Mouse (Mus musculus): ENCODE results near the gene Rps21. TPM values are rescaled to one million over a fixed set of nuclear protein-coding genes. Genes with fewer than 3 reads are reported as not detected.

Gene Rps21
- polyA plus RNA-seq, 1 experiment: 1,119 TPM

- H3K4me3 ChIP-seq (ENCODE audit: insufficient read depth, low read depth, low read length): no peak overlapping the region
- no peak for TF ChIP-seq POLR2A (IDR thresholded peaks at IDR 0.05; ENCODE audit: insufficient read depth, low read depth, low read length)
- TF ChIP-seq CTCF (IDR thresholded peaks at IDR 0.05; ENCODE audit: insufficient read depth, low read depth, low read length): no peak
- WGBS: 65% methylated on average over 3 of the region's 3 CpGs
- H3K27ac ChIP-seq (ENCODE audit: insufficient read depth, low read depth, low read length): peak overlapping the region; percentile 29; the same call in 1 of the 2 replicates
- H3K4me1 ChIP-seq (ENCODE audit: control insufficient read depth, insufficient read depth, low read length): peaks cover 48% of the 10 kb centered on the region
Observed at GRCm38 (mm10) chr2:180218241-180218640, 38.9 kb upstream of the Rps21 start.

GRCm38 (mm10) chr2:180218677-180219076 is 38.5 kb upstream of the Rps21 start:
- TF ChIP-seq CTCF (IDR thresholded peaks at IDR 0.05; ENCODE audit: insufficient read depth, low read depth, low read length) (no peak), POLR2A (IDR thresholded peaks at IDR 0.05; ENCODE audit: insufficient read depth, low read depth, low read length) (no peak)
- WGBS: 52% methylated on average over 5 of the region's 5 CpGs
- H3K4me3 ChIP-seq (ENCODE audit: insufficient read depth, low read depth, low read length): no peak overlapping the region
- H3K27ac ChIP-seq (ENCODE audit: insufficient read depth, low read depth, low read length): peak overlapping the region; percentile 50
- H3K4me1 ChIP-seq (ENCODE audit: control insufficient read depth, insufficient read depth, low read length): peaks cover 48% of the 10 kb centered on the region

- TF ChIP-seq POLR2A (IDR thresholded peaks at IDR 0.05; ENCODE audit: insufficient read depth, low read depth, low read length) (no peak), CTCF (IDR thresholded peaks at IDR 0.05; ENCODE audit: insufficient read depth, low read depth, low read length) (no peak)
- no peak overlapping the region for H3K4me3 ChIP-seq (ENCODE audit: insufficient read depth, low read depth, low read length)
- H3K4me1 ChIP-seq (ENCODE audit: control insufficient read depth, insufficient read depth, low read length): peaks cover 44% of the 10 kb centered on the region
- 78% methylated on average over 15 of the region's 15 CpGs for WGBS
- H3K27ac ChIP-seq (ENCODE audit: insufficient read depth, low read depth, low read length): peak overlapping the region; percentile 50
Observed at GRCm38 (mm10) chr2:180219145-180219943, 37.8 kb upstream of the Rps21 start.

- Histone ChIP-seq H3K4me1 (ENCODE audit: control insufficient read depth, insufficient read depth, low read length) (peaks cover 41% of the 10 kb centered on the region), H3K27ac (ENCODE audit: insufficient read depth, low read depth, low read length) (no peak overlapping the region), H3K4me3 (ENCODE audit: insufficient read depth, low read depth, low read length) (no peak overlapping the region)
- TF ChIP-seq CTCF (IDR thresholded peaks at IDR 0.05; ENCODE audit: insufficient read depth, low read depth, low read length) (no peak), POLR2A (IDR thresholded peaks at IDR 0.05; ENCODE audit: insufficient read depth, low read depth, low read length) (no peak)
- 85% methylated on average over 9 of the region's 9 CpGs for WGBS
Observed at GRCm38 (mm10) chr2:180220165-180220564, 37.0 kb upstream of the Rps21 start.

GRCm38 (mm10) chr2:180221051-180221450 is 36.1 kb upstream of the Rps21 start:
- WGBS: 71% methylated on average over 9 of the region's 9 CpGs
- Histone ChIP-seq H3K4me1 (ENCODE audit: control insufficient read depth, insufficient read depth, low read length) (peaks cover 41% of the 10 kb centered on the region), H3K27ac (ENCODE audit: insufficient read depth, low read depth, low read length) (no peak overlapping the region), H3K4me3 (ENCODE audit: insufficient read depth, low read depth, low read length) (no peak overlapping the region)
- TF ChIP-seq CTCF (IDR thresholded peaks at IDR 0.05; ENCODE audit: insufficient read depth, low read depth, low read length) (no peak), POLR2A (IDR thresholded peaks at IDR 0.05; ENCODE audit: insufficient read depth, low read depth, low read length) (no peak)

GRCm38 (mm10) chr2:180222250-180222649 is 34.9 kb upstream of the Rps21 start:
- Histone ChIP-seq H3K4me1 (ENCODE audit: control insufficient read depth, insufficient read depth, low read length) (peaks cover 40% of the 10 kb centered on the region), H3K27ac (ENCODE audit: insufficient read depth, low read depth, low read length) (no peak overlapping the region), H3K4me3 (ENCODE audit: insufficient read depth, low read depth, low read length) (no peak overlapping the region)
- WGBS: 30% methylated on average over 6 of the region's 6 CpGs
- TF ChIP-seq POLR2A (IDR thresholded peaks at IDR 0.05; ENCODE audit: insufficient read depth, low read depth, low read length): no peak
- 0 out of 2 replicates have a peak, but pooled peaks have one; percentile 4 for TF ChIP-seq CTCF (IDR thresholded peaks at IDR 0.05; ENCODE audit: insufficient read depth, low read depth, low read length)

- Histone ChIP-seq H3K27ac (ENCODE audit: insufficient read depth, low read depth, low read length) (no peak overlapping the region), H3K4me3 (ENCODE audit: insufficient read depth, low read depth, low read length) (peak overlapping the region; percentile 78), H3K4me1 (ENCODE audit: control insufficient read depth, insufficient read depth, low read length) (peaks cover 28% of the 10 kb centered on the region)
- WGBS: 22% methylated on average over 13 of the region's 13 CpGs
- TF ChIP-seq POLR2A (IDR thresholded peaks at IDR 0.05; ENCODE audit: insufficient read depth, low read depth, low read length) (no peak), CTCF (IDR thresholded peaks at IDR 0.05; ENCODE audit: insufficient read depth, low read depth, low read length) (no peak)
Observed at GRCm38 (mm10) chr2:180224647-180225043, 32.5 kb upstream of the Rps21 start.

- peaks cover 28% of the 10 kb centered on the region for H3K4me1 ChIP-seq (ENCODE audit: control insufficient read depth, insufficient read depth, low read length)
- peak overlapping the region; percentile 78 for H3K4me3 ChIP-seq (ENCODE audit: insufficient read depth, low read depth, low read length)
- no peak overlapping the region for H3K27ac ChIP-seq (ENCODE audit: insufficient read depth, low read depth, low read length)
- TF ChIP-seq POLR2A (IDR thresholded peaks at IDR 0.05; ENCODE audit: insufficient read depth, low read depth, low read length): 0 out of 2 replicates have a peak, but pooled peaks have one; percentile 15
- no peak for TF ChIP-seq CTCF (IDR thresholded peaks at IDR 0.05; ENCODE audit: insufficient read depth, low read depth, low read length)
- WGBS: under 1% methylated on average over 55 of the region's 55 CpGs
Observed at GRCm38 (mm10) chr2:180225044-180225761, 32.0 kb upstream of the Rps21 start.
